Mouse (Mus musculus): ENCODE results near the gene Syde2.

DNA sequence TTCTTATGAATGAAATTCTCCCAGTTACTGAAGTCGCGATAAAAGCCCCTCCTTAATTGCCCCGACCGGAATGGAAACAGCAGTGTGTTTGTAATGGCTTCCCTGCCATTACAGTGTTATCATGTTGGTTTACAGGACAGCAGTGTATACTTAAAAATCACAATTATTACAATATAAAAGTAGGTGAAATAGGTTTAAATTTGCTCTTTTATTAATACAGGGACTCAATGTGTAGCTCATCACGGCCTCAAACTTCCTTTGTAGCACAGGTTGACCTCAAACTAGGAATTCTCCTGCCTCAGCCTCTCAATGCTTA lies 36.9 kb upstream of the Syde2 start:
- no peak for TF ChIP-seq CTCF (IDR thresholded peaks at IDR 0.05; ENCODE audit: low read depth, low read length)
- TF ChIP-seq POLR2AphosphoS5 (IDR thresholded peaks at IDR 0.05; ENCODE audit: insufficient replicate concordance, low read depth, low read length): no peak
- no peak for TF ChIP-seq GATA1 (IDR thresholded peaks at IDR 0.05; ENCODE audit: borderline replicate concordance, low read length)

All from G1E (cell line).